Mouse (Mus musculus) thymus, adult 2 months (tissue): ENCODE results near the gene Sgms1. TPM values are rescaled to one million over a fixed set of nuclear protein-coding genes. Genes with fewer than 3 reads are reported as not detected.
A peak's percentile ranks its signal among the peaks of the same experiment; 100 is the strongest.

Source experiments
- DNase-seq: peaks from one replicate; pipeline ENCODE4 v3.0.0; 2021
- H3K27ac ChIP-seq: fragments of 200-500 bp; 2 replicates; pipeline ENCODE4 v1.5.1; 2012; ENCODE audit warnings: low read length, control low read depth; ENCODE audit not compliant: control insufficient read depth, insufficient read depth
- H3K27me3 ChIP-seq: fragments of 200-500 bp; 2 replicates; pipeline ENCODE4 v1.6.1; 2012; ENCODE audit warnings: mild to moderate bottlenecking, low read length, moderate library complexity, mixed read lengths; ENCODE audit not compliant: control insufficient read depth, insufficient read depth
- H3K36me3 ChIP-seq: fragments of 200-500 bp; 2 replicates; pipeline ENCODE4 v1.6.1; 2012; ENCODE audit warnings: mild to moderate bottlenecking, low read length, moderate library complexity; ENCODE audit not compliant: control insufficient read depth, insufficient read depth
- H3K4me1 ChIP-seq: fragments of 200-500 bp; replicated peaks from 2 replicates; pipeline ENCODE4 v1.6.1; 2012; ENCODE audit warnings: low read length; ENCODE audit not compliant: control insufficient read depth, insufficient read depth
- H3K4me3 ChIP-seq: fragments of 200-500 bp; 2 replicates; pipeline ENCODE4 v1.5.1; 2012; ENCODE audit warnings: mild to moderate bottlenecking, low read length, control low read depth, moderate library complexity; ENCODE audit not compliant: control insufficient read depth, insufficient read depth
- CTCF ChIP-seq: fragments of 200-500 bp; IDR thresholded peaks from 2 replicates; pipeline ENCODE4 v1.5.1; 2012; ENCODE audit warnings: mild to moderate bottlenecking, control low read depth, low read length, moderate library complexity, borderline replicate concordance; ENCODE audit not compliant: control insufficient read depth, poor library complexity, insufficient read depth; ENCODE audit errors: extremely low read depth
- POLR2A ChIP-seq: fragments of 200-500 bp; IDR thresholded peaks from 2 replicates; pipeline ENCODE4 v1.6.1; 2012; ENCODE audit warnings: mild to moderate bottlenecking, low read length, control low read depth, moderate library complexity; ENCODE audit not compliant: control insufficient read depth, poor library complexity, insufficient read depth; ENCODE audit errors: extremely low read depth
- WGBS: fragments of 180-500 bp; shearing (Covaris S2); methylation state at CpG from one replicate; pipeline ENCODE4 v1.1.7; 2018; 5-methylcytosine and 5-hydroxymethylcytosine counted together
- polyA plus RNA-seq: library from polyadenylated mRNA; depleted of rRNA; stranded (reverse); fragments of >200 nt; gene quantifications from 2 replicates; pipeline ENCODE4 v1.2.3, GENCODE M21; 2012

Sgms1 gene
- polyA plus RNA-seq, 1 experiment, result 7.4 TPM

GRCm38 (mm10) chr19:32169634-32170540 lies 219.6 kb downstream of the Sgms1 start:
- H3K27me3 ChIP-seq, result no peaks in the 10 kb centered on the region
- 72% methylated on average over 9 of the region's 9 CpGs for WGBS
- DNase-seq, result peak; percentile 80
- H3K36me3 ChIP-seq, result no peaks in the 10 kb centered on the region
- peaks cover 22% of the 10 kb centered on the region for H3K4me1 ChIP-seq
- no peak for TF ChIP-seq POLR2A
- TF ChIP-seq CTCF, result peak; percentile 8; the same call in 1 of the 2 replicates
- H3K4me3 ChIP-seq, result no peak overlapping the region
- no peak overlapping the region for H3K27ac ChIP-seq

DNA sequence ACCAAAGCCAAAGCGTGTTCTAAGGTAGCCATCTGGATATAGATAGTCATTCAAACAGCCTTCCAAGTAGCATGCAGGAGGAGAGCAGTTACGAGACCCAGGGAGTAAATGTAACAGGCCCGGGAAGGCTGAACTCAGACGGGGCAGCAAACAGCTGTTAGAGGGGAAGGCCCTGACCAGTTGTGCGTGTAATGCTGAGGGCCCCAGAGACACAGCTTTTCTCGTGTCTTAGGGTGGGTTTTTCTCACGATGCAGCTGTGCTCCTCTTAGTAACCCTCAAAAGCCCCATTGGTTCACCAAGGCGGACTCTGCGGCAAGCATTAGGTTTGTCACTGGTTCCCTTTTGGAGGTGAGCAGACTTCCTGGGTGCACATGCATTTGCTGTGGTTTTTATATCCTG lies 221.5 kb downstream of the Sgms1 start:
- Histone ChIP-seq H3K27me3 (no peaks in the 10 kb centered on the region), H3K4me1 (peaks cover 22% of the 10 kb centered on the region), H3K27ac (peak overlapping the region; percentile 75), H3K36me3 (no peaks in the 10 kb centered on the region), H3K4me3 (no peak overlapping the region)
- TF ChIP-seq POLR2A, result no peak
- no peak for TF ChIP-seq CTCF
- 17% methylated on average over 9 of the region's 9 CpGs for WGBS
- DNase-seq, result peak; percentile 59

- no peak overlapping the region for H3K27ac ChIP-seq
- TF ChIP-seq POLR2A (no peak), CTCF (no peak)
- 80% methylated on average over 13 of the region's 13 CpGs for WGBS
- no peaks in the 10 kb centered on the region for H3K36me3 ChIP-seq
- peaks cover 21% of the 10 kb centered on the region for H3K4me1 ChIP-seq
- DNase-seq, result no peak
- no peaks in the 10 kb centered on the region for H3K27me3 ChIP-seq
- no peak overlapping the region for H3K4me3 ChIP-seq
Observed at GRCm38 (mm10) chr19:32166823-32167605, 222.5 kb downstream of the Sgms1 start.

DNA sequence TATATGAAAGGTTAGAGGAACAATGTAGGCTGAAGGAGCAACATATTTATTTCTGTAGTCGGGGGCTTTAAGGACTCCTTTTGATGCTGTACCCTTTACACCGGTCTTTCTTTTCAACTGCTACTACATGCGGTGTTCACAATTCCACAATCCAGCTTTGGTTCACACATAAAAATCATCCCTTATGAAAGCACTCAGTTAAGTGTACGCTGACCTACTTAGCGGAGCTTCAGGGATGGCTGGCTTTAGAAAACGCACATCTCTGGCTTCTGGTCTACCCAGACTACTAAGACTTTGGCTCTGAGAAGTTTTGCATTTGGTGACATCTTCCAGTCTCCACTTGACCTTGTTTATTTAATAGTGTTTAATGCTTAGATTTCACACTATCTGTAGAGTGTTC lies 223.8 kb downstream of the Sgms1 start:
- no peaks in the 10 kb centered on the region for H3K36me3 ChIP-seq
- H3K4me1 ChIP-seq, result peaks cover 19% of the 10 kb centered on the region

GRCm38 (mm10) chr19:32164128-32164527 lies 225.4 kb downstream of the Sgms1 start:
- peaks cover 21% of the 10 kb centered on the region for H3K4me1 ChIP-seq
- no peak for TF ChIP-seq CTCF
- no peak for TF ChIP-seq POLR2A
- H3K27ac ChIP-seq, result no peak overlapping the region
- H3K36me3 ChIP-seq, result no peaks in the 10 kb centered on the region
- H3K27me3 ChIP-seq, result no peaks in the 10 kb centered on the region
- 97% methylated on average over 4 of the region's 4 CpGs for WGBS
- H3K4me3 ChIP-seq, result no peak overlapping the region
- DNase-seq, result no peak

More for the DNA sequence above, 223.8 kb downstream of the Sgms1 start:
- H3K27ac ChIP-seq, result no peak overlapping the region
- no peaks in the 10 kb centered on the region for H3K27me3 ChIP-seq
- no peak overlapping the region for H3K4me3 ChIP-seq
- TF ChIP-seq CTCF (no peak), POLR2A (no peak)
- DNase-seq, result no peak
- WGBS, result 96% methylated on average over 6 of the region's 6 CpGs

DNA sequence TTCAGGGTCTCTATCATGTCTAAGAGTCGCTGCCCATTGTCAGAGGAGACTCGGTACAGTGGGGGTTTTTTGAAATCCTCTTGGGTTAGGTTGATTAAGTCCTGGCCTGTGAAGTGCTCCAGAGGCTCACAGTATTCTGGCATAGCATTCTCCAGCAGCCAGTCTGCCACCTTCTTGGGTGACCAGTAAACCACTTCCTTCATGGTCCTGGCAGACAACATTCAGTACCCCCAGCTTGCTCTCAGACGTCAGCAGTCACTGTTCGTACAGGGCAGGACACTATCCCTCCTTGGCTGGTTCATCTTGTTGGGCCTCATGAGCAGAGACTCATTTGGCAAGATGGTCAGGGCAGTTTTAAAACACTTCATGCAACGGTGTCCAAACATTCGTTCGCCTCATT lies 229.6 kb downstream of the Sgms1 start:
- H3K27me3 ChIP-seq, result no peaks in the 10 kb centered on the region

More for the DNA sequence above, 229.6 kb downstream of the Sgms1 start:
- Histone ChIP-seq H3K36me3 (no peaks in the 10 kb centered on the region), H3K4me3 (no peak overlapping the region), H3K4me1 (0 out of 2 replicates have a peak, but pooled peaks cover 4% of the 10 kb centered on the region), H3K27ac (no peak overlapping the region)
- TF ChIP-seq POLR2A (no peak), CTCF (no peak)
- no peak for DNase-seq
- WGBS, result 71% methylated on average over 7 of the region's 7 CpGs
